Comparison of ENCODE assay signal across 8 mouse cellular contexts in genomic region chr8:110604556-110604955, GRCm38 (mm10). TPM values are rescaled to one million over a fixed set of nuclear protein-coding genes. Genes with fewer than 3 reads are reported as not detected.
DNase-seq lines count a peak whose midpoint lies in the region; ATAC-seq and TF ChIP-seq lines count a peak whose summit lies in the region.

No protein-coding gene starts in this region.

- ATAC-seq in heart, embryonic 11.5 days (replicated peaks; ENCODE audit: insufficient number of reproducible peaks, low FRiP score, low TSS enrichment), result no peak
- ATAC-seq in neural tube, embryonic 11.5 days (ENCODE audit: insufficient read depth, low FRiP score, low TSS enrichment), result no peak

- peak; percentile 35; the same call in 1 of the 2 replicates for TF ChIP-seq CTCF in brain, embryonic 14.5 days (IDR thresholded peaks at IDR 0.05; ENCODE audit: borderline replicate concordance, extremely low read depth, insufficient read depth, insufficient read length)

- WGBS in heart, embryonic 11.5 days (ENCODE audit: insufficient replicate concordance), result 3% methylated on average over 1 of the region's 1 CpGs
- 0% methylated on average over 1 of the region's 1 CpGs for WGBS in neural tube, embryonic 11.5 days

- H3K36me3 ChIP-seq in heart, embryonic 11.5 days (ENCODE audit: control insufficient read depth, insufficient read depth, low read length), result no peaks in the 10 kb centered on the region
- no peaks in the 10 kb centered on the region for H3K36me3 ChIP-seq in neural tube, embryonic 11.5 days (ENCODE audit: control insufficient read depth, insufficient read depth, low read length)

- no peak overlapping the region for H3K9ac ChIP-seq in heart, embryonic 11.5 days (ENCODE audit: low read depth, low read length)
- H3K9ac ChIP-seq in neural tube, embryonic 11.5 days (ENCODE audit: low read length), result no peak overlapping the region

- H3K4me3 ChIP-seq in heart, embryonic 11.5 days (ENCODE audit: low read depth, low read length), result no peak overlapping the region
- no peak overlapping the region for H3K4me3 ChIP-seq in neural tube, embryonic 11.5 days (ENCODE audit: low read depth, low read length)

- H3K9me3 ChIP-seq in heart, embryonic 11.5 days (replicated peaks; ENCODE audit: control insufficient read depth, low read length), result no peaks in the 10 kb centered on the region
- H3K9me3 ChIP-seq in neural tube, embryonic 11.5 days (ENCODE audit: control insufficient read depth, low read length), result no peaks in the 10 kb centered on the region

- H3K4me2 ChIP-seq in heart, embryonic 11.5 days, result no peak overlapping the region
- no peak overlapping the region for H3K4me2 ChIP-seq in neural tube, embryonic 11.5 days (ENCODE audit: low read depth)

- H3K27ac ChIP-seq in heart, embryonic 11.5 days (ENCODE audit: low read depth, low read length), result no peak overlapping the region
- H3K27ac ChIP-seq in neural tube, embryonic 11.5 days (ENCODE audit: low read depth, low read length), result no peak overlapping the region

- no peaks in the 10 kb centered on the region for H3K27me3 ChIP-seq in heart, embryonic 11.5 days (ENCODE audit: control insufficient read depth, insufficient read depth, low read length)
- H3K27me3 ChIP-seq in neural tube, embryonic 11.5 days (ENCODE audit: control insufficient read depth, insufficient read depth, low read length), result no peaks in the 10 kb centered on the region

- TF ChIP-seq POLR2A in brain, embryonic 14.5 days (IDR thresholded peaks at IDR 0.05; ENCODE audit: borderline replicate concordance, extremely low read depth, insufficient read depth, insufficient read length, poor library complexity, severe bottlenecking), result no peak

- DNase-seq in heart, adult 8-10 months (ENCODE audit: low spot score), result peak; percentile 53
- DNase-seq in ovary, postnatal 14 days (ENCODE audit: low spot score), result peak; percentile 55
- DNase-seq in ovary, postnatal 36 days (ENCODE audit: low spot score), result no peak
- peak; percentile 53 for DNase-seq in brain, embryonic 14.5 days (ENCODE audit: low read depth)
- DNase-seq in heart, postnatal 4 days, result peak; percentile 61
- DNase-seq in neural tube, embryonic 11.5 days (ENCODE audit: low spot score), result peak; percentile 35
- DNase-seq in frontal cortex, postnatal 14 days (ENCODE audit: low spot score in 2 of 2), result no peak

- no peaks in the 10 kb centered on the region for H3K4me1 ChIP-seq in heart, embryonic 11.5 days (ENCODE audit: control insufficient read depth, insufficient read depth, low read length)
- H3K4me1 ChIP-seq in neural tube, embryonic 11.5 days (ENCODE audit: control insufficient read depth, insufficient read depth, low read length), result no peaks in the 10 kb centered on the region

RNA-seq across cellular contexts. Expression of gene Vac14, which starts 13.8 kb away (rescaled TPM):
- total RNA-seq in heart, adult 8-10 months (2022), result 10 to 100 TPM; 14.0 to 18.3 (median 16.3) TPM
- 21.6 and 22.7 TPM in 2 replicates for polyA plus RNA-seq in heart, embryonic 11.5 days (2014; fragmentation: Nextera tagmentation; extraction: Ambion mirVana)
- 45.9 and 48.6 TPM in 2 replicates for polyA plus RNA-seq in brain, embryonic 14.5 days (2012; rRNA removed)
- 10 to 100 TPM; 26.7 to 28.1 TPM for total RNA-seq in heart, postnatal 4 days (2021)
- 30.8 and 35.5 TPM in 2 replicates for polyA plus RNA-seq in neural tube, embryonic 11.5 days (2014; fragmentation: Nextera tagmentation; extraction: Ambion mirVana)

Comparison
In these comparisons a context has a peak if more than half of its experiments do, and no peak if none do; other contexts are left out.
1. DNase-seq: peak in heart, adult 8-10 months (single experiment), ovary, postnatal 14 days (single experiment), brain, embryonic 14.5 days (single experiment), heart, postnatal 4 days (single experiment) and neural tube, embryonic 11.5 days (single experiment); none in ovary, postnatal 36 days (single experiment) and frontal cortex, postnatal 14 days (0 of 2).